Mouse (Mus musculus) heart, embryonic 14.5 days (tissue): ENCODE data around the gene Mob2. TPM values are rescaled to one million over a fixed set of nuclear protein-coding genes. Genes with fewer than 3 reads are reported as not detected.
A peak's percentile ranks its signal among the peaks of the same experiment; 100 is the strongest.

Experiments used
- ATAC-seq: fragments of 200-750 bp; cut with Nextera tagmentation; 2 replicates; pipeline ENCODE4 v1.8.0; 2017; ENCODE audit warnings: low read depth, moderate TSS enrichment; ENCODE audit not compliant: insufficient number of reproducible peaks, insufficient read depth, low FRiP score
- H3K27ac ChIP-seq, 2 experiments: fragments of 200-500 bp in 1 of 2; fragments of 300-500 bp in 1 of 2; sonication (generic) in 1 of 2; replicated peaks in 1 of 2; 2 replicates each; pipeline ENCODE4 v1.5.1; 2012 to 2014; ENCODE audit warnings: low read depth in 2 of 2, low read length in 2 of 2, control low read depth in 1 of 2, mild to moderate bottlenecking in 1 of 2, mixed read lengths in 1 of 2; ENCODE audit not compliant: control insufficient read depth in 1 of 2, insufficient read depth in 1 of 2
- H3K27me3 ChIP-seq: fragments of 300-500 bp; sonication (generic); 2 replicates; pipeline ENCODE4 v1.6.1; 2014; ENCODE audit warnings: mild to moderate bottlenecking, low read length, control low read depth; ENCODE audit not compliant: control insufficient read depth, insufficient read depth
- H3K36me3 ChIP-seq: fragments of 300-500 bp; sonication (generic); 2 replicates; pipeline ENCODE4 v1.6.1; 2014; ENCODE audit warnings: mild to moderate bottlenecking, control low read depth, low read length, mixed read lengths; ENCODE audit not compliant: control insufficient read depth, insufficient read depth
- H3K4me1 ChIP-seq, 2 experiments: fragments of 200-500 bp in 1 of 2; fragments of 300-500 bp in 1 of 2; sonication (generic) in 1 of 2; 2 replicates each; pipeline ENCODE4 v1.6.1; 2012 to 2014; ENCODE audit warnings: low read length in 2 of 2, control low read depth in 1 of 2, mixed read lengths in 1 of 2; ENCODE audit not compliant: control insufficient read depth in 2 of 2, insufficient read depth in 2 of 2
- H3K4me2 ChIP-seq: fragments of 300-500 bp; sonication (generic); 2 replicates; pipeline ENCODE4 v1.6.1; 2014; ENCODE audit warnings: mild to moderate bottlenecking, low read length
- H3K4me3 ChIP-seq, 2 experiments: fragments of 200-500 bp in 1 of 2; fragments of 300-500 bp in 1 of 2; sonication (generic) in 1 of 2; 2 replicates each; pipeline ENCODE4 v1.5.1; 2012 to 2014; ENCODE audit warnings: low read length in 2 of 2, mild to moderate bottlenecking in 2 of 2, control low read depth in 1 of 2, low read depth in 1 of 2, moderate library complexity in 1 of 2; ENCODE audit not compliant: control insufficient read depth in 1 of 2, insufficient read depth in 1 of 2
- H3K9ac ChIP-seq: fragments of 300-500 bp; sonication (generic); 2 replicates; pipeline ENCODE4 v1.6.1; 2014; ENCODE audit warnings: mild to moderate bottlenecking, low read length
- H3K9me3 ChIP-seq: fragments of 300-500 bp; sonication (generic); 2 replicates; pipeline ENCODE4 v1.6.1; 2016; ENCODE audit warnings: low read length, control low read depth; ENCODE audit not compliant: control insufficient read depth
- WGBS: fragments of 180-500 bp; shearing (Covaris S2); extraction: QIAGEN DNeasy Blood & Tissue Kit; methylation state at CpG from one replicate; pipeline ENCODE4 v1.1.7; 2014; 5-methylcytosine and 5-hydroxymethylcytosine counted together
- polyA plus RNA-seq: library from polyadenylated mRNA; unstranded; fragments of >200 nt; fragmentation: Nextera tagmentation; extraction: Ambion mirVana; gene quantifications from 2 replicates; pipeline ENCODE4 v1.2.1, GENCODE M21; 2014

Mob2 gene
- polyA plus RNA-seq, 1 experiment from 2014 or later, result 48.9 TPM

GRCm38 (mm10) chr7:142092991-142093390 lies 32.1 kb upstream of the Mob2 start:
- Histone ChIP-seq H3K36me3 (peaks cover 5% of the 10 kb centered on the region), H3K4me3 (0 out of 4 replicates have a peak overlapping the region, but pooled peaks of 1 of the 2 experiments have one; percentile 97), H3K27me3 (peaks cover 6% of the 10 kb centered on the region), H3K4me1 (peaks cover 54 to 57% of the 10 kb centered on the region in 2 experiments), H3K4me2 (peak overlapping the region; percentile 91), H3K9me3 (no peaks in the 10 kb centered on the region), H3K27ac (no peak overlapping the region), H3K9ac (peak overlapping the region; percentile 96; the same call in 1 of the 2 replicates)
- WGBS, result 41% methylated on average over 1 of the region's 1 CpGs
- no peak for ATAC-seq

- H3K9ac ChIP-seq, result no peak overlapping the region
- 10% methylated on average over 4 of the region's 4 CpGs for WGBS
- H3K27me3 ChIP-seq, result peaks cover 5% of the 10 kb centered on the region
- no peak overlapping the region for H3K4me3 ChIP-seq
- no peaks in the 10 kb centered on the region for H3K9me3 ChIP-seq
- H3K27ac ChIP-seq, result no peak overlapping the region
- no peak overlapping the region for H3K4me2 ChIP-seq
- ATAC-seq, result no peak
- H3K36me3 ChIP-seq, result peaks cover 16% of the 10 kb centered on the region
- H3K4me1 ChIP-seq, result peaks cover 52 to 65% of the 10 kb centered on the region in 2 experiments
These were observed 31.0 kb upstream of the Mob2 start for GRCm38 (mm10) chr7:142091848-142092247.

GRCm38 (mm10) chr7:142089648-142090447 lies 29.0 kb upstream of the Mob2 start:
- no peak for ATAC-seq
- Histone ChIP-seq H3K27ac (peak overlapping the region in 1 of 2 experiments; percentile 26; a peak in 3 of 4 replicates), H3K9me3 (no peaks in the 10 kb centered on the region), H3K36me3 (peaks cover 35% of the 10 kb centered on the region), H3K4me2 (0 out of 2 replicates have a peak overlapping the region, but pooled peaks have one; percentile 6), H3K4me3 (no peak overlapping the region), H3K27me3 (no peaks in the 10 kb centered on the region), H3K4me1 (peaks cover 55 to 80% of the 10 kb centered on the region in 2 experiments), H3K9ac (peak overlapping the region; percentile 9)
- 46% methylated on average over 17 of the region's 17 CpGs for WGBS

GRCm38 (mm10) chr7:142088886-142089285 lies 28.0 kb upstream of the Mob2 start:
- no peak overlapping the region for H3K9ac ChIP-seq
- no peak for ATAC-seq
- peaks cover 35% of the 10 kb centered on the region for H3K36me3 ChIP-seq
- H3K4me3 ChIP-seq, result no peak overlapping the region
- H3K4me1 ChIP-seq, result peaks cover 62 to 86% of the 10 kb centered on the region in 2 experiments
- H3K27ac ChIP-seq, result peak overlapping the region in 1 of 2 experiments; percentile 26; a peak in 2 of 4 replicates
- 21% methylated on average over 5 of the region's 5 CpGs for WGBS
- no peak overlapping the region for H3K4me2 ChIP-seq
- no peaks in the 10 kb centered on the region for H3K9me3 ChIP-seq
- H3K27me3 ChIP-seq, result no peaks in the 10 kb centered on the region

GRCm38 (mm10) chr7:142087069-142087652 lies 26.3 kb upstream of the Mob2 start:
- WGBS, result 92% methylated on average over 1 of the region's 1 CpGs
- Histone ChIP-seq H3K9me3 (no peaks in the 10 kb centered on the region), H3K4me3 (no peak overlapping the region), H3K4me1 (peaks cover 54 to 74% of the 10 kb centered on the region in 2 experiments), H3K27ac (no peak overlapping the region), H3K9ac (no peak overlapping the region), H3K27me3 (peaks cover 9% of the 10 kb centered on the region; the same call in 1 of the 2 replicates), H3K36me3 (peaks cover 50% of the 10 kb centered on the region), H3K4me2 (no peak overlapping the region)
- no peak for ATAC-seq

- no peak for ATAC-seq
- H3K4me3 ChIP-seq, result no peak overlapping the region
- no peak overlapping the region for H3K4me2 ChIP-seq
- H3K27ac ChIP-seq, result no peak overlapping the region
- no peak overlapping the region for H3K9ac ChIP-seq
- peaks cover 9% of the 10 kb centered on the region; the same call in 1 of the 2 replicates for H3K27me3 ChIP-seq
- peaks cover 58% of the 10 kb centered on the region for H3K36me3 ChIP-seq
- no peaks in the 10 kb centered on the region for H3K9me3 ChIP-seq
- peaks cover 46 to 66% of the 10 kb centered on the region in 2 experiments for H3K4me1 ChIP-seq
- WGBS, result 58% methylated on average over 4 of the region's 4 CpGs
These were observed 25.5 kb upstream of the Mob2 start for GRCm38 (mm10) chr7:142086159-142086905.

DNA sequence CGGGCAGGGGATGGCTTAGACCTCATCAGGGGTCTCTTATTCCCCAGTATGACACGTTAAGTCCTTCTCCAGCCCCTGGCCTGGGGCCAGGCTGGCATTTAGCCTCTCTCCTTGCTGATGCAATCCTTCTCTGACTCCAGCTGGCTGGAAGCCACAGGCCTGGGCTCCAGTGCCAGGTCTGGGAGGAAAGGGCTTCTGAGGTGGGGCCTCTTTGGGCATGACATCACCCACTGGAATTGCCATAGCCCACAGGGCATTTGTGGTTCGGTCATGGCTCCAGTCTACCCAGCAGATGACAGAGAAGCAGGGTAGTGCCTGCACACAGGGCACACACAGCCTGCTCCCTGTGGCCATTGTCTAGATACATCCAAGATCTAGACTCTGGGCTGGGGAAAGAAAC lies 24.0 kb upstream of the Mob2 start:
- H3K4me3 ChIP-seq, result no peak overlapping the region
- no peaks in the 10 kb centered on the region for H3K9me3 ChIP-seq
- H3K4me2 ChIP-seq, result peak overlapping the region; percentile 2
- peak overlapping the region; percentile 71 to 82 for H3K27ac ChIP-seq
- peaks cover 38 to 56% of the 10 kb centered on the region in 2 experiments for H3K4me1 ChIP-seq
- peaks cover 73% of the 10 kb centered on the region for H3K36me3 ChIP-seq
- H3K27me3 ChIP-seq, result peaks cover 9% of the 10 kb centered on the region; the same call in 1 of the 2 replicates
- ATAC-seq, result peak; percentile 57
- 31% methylated on average over 3 of the region's 3 CpGs for WGBS
- peak overlapping the region; percentile 22 for H3K9ac ChIP-seq
